Mouse (Mus musculus): ENCODE results near the gene Mesp1. TPM values are rescaled to one million over a fixed set of nuclear protein-coding genes. Genes with fewer than 3 reads are reported as not detected.

Gene Mesp1
- not detected in 2 replicates for polyA plus RNA-seq (2016; fragmentation: Nextera tagmentation; extraction: Ambion mirVana)

DNA sequence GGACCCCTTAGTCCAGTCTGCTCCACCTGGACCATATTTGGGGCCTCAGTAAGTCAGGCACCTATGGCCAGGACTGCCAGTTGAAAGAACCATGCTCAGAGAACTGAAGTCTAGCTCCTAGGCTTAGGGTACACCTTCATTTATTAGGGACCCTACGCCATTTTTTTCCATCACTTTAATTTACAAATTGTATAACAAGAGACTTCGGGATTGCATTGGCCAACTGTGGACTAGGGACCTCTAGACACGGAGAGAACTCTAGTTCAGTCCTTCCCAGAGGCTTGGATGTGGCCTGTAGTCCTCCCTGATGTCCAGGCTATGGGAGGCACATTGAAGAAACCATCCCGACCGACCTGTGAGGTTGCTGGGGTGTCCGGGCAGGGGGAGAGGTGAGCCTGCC is at the start of gene Mesp1:
Mesp1 (minus strand) TSS at position 101 of the 400 bp plus-strand sequence.
- Histone ChIP-seq H3K27ac (ENCODE audit: poor library complexity, severe bottlenecking) (no peak within 1 kb of the TSS), H3K4me1 (replicated peaks) (peaks cover 25% of the 10 kb centered on the region), H3K27me3 (replicated peaks) (peaks cover 74% of the 10 kb centered on the region), H3K9me3 (replicated peaks) (no peaks in the 10 kb centered on the region), H3K4me3 (peak within 1 kb of the TSS; percentile 46), H3K36me3 (no peaks in the 10 kb centered on the region), H3K9ac (peak within 1 kb of the TSS; percentile 54), H3K4me2 (peak within 1 kb of the TSS; percentile 77)
- 67% methylated on average over 6 of the region's 6 CpGs for WGBS
- no peak for ATAC-seq (ENCODE audit: insufficient number of reproducible peaks, low FRiP score)

- Histone ChIP-seq H3K36me3 (no peaks in the 10 kb centered on the region), H3K4me2 (no peak overlapping the region), H3K27me3 (replicated peaks) (peaks cover 5% of the 10 kb centered on the region), H3K4me1 (replicated peaks) (peaks cover 21% of the 10 kb centered on the region), H3K4me3 (no peak overlapping the region), H3K9ac (no peak overlapping the region), H3K27ac (ENCODE audit: poor library complexity, severe bottlenecking) (no peak overlapping the region), H3K9me3 (replicated peaks) (no peaks in the 10 kb centered on the region)
- WGBS, result 62% methylated on average over 7 of the region's 7 CpGs
- no peak for ATAC-seq (ENCODE audit: insufficient number of reproducible peaks, low FRiP score)
Measured at GRCm38 (mm10) chr7:79842163-79842562, 48.6 kb upstream of the Mesp1 start.

DNA sequence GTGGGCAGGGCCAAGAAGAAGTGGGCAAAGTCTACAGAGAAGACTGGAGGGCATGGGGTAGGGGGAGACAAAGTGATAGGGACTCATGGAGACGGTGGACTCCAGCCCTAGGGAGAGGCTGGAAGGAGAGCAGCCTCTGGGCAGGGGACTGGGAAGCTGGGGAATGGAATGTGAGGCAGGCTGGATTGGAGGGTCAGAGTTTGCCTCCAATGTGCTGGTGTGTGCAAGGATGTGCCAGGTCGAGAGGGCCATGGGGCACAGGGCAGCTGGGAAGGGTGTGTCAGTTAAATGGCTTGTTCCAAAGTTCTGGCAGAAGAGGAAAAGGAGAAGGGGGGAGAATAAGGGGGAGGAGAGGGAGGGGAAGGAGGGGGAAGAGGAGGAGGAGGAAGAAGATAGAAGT is 43.7 kb upstream of the Mesp1 start:
- no peaks in the 10 kb centered on the region for H3K9me3 ChIP-seq (replicated peaks)
- H3K36me3 ChIP-seq, result no peaks in the 10 kb centered on the region
- no peak overlapping the region for H3K4me2 ChIP-seq
- H3K4me3 ChIP-seq, result no peak overlapping the region
- no peak overlapping the region for H3K9ac ChIP-seq
- 57% methylated on average over 2 of the region's 2 CpGs for WGBS
- H3K27me3 ChIP-seq (replicated peaks), result no peaks in the 10 kb centered on the region
- H3K4me1 ChIP-seq (replicated peaks), result no peaks in the 10 kb centered on the region
- H3K27ac ChIP-seq (ENCODE audit: poor library complexity, severe bottlenecking), result no peak overlapping the region
- no peak for ATAC-seq (ENCODE audit: insufficient number of reproducible peaks, low FRiP score)

DNA sequence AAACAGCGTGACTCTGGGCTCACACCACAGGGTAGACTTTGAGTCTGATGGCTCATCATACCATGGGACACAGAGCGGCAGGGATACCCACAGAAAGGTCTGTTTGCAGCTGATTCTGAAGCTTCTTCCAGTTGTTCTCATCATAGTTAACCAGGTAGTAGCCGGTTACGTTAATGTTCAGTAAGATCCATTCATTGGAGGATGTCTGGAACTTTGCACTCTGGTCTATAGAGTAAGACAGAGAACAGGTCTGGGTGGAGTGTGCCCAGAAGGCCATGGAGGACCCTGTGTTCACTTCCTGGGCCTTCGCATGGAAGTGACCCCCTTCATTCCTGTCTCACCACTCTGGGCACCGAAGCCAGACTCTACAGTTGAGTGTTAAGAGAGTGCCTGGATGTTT is 41.6 kb upstream of the Mesp1 start:
- Histone ChIP-seq H3K4me2 (no peak overlapping the region), H3K4me3 (no peak overlapping the region), H3K4me1 (replicated peaks) (0 out of 2 replicates have a peak, but pooled peaks cover 4% of the 10 kb centered on the region), H3K27ac (ENCODE audit: poor library complexity, severe bottlenecking) (no peak overlapping the region), H3K9me3 (replicated peaks) (no peaks in the 10 kb centered on the region), H3K36me3 (no peaks in the 10 kb centered on the region), H3K9ac (no peak overlapping the region), H3K27me3 (replicated peaks) (no peaks in the 10 kb centered on the region)
- ATAC-seq (ENCODE audit: insufficient number of reproducible peaks, low FRiP score), result no peak
- WGBS, result 90% methylated on average over 6 of the region's 6 CpGs

DNA sequence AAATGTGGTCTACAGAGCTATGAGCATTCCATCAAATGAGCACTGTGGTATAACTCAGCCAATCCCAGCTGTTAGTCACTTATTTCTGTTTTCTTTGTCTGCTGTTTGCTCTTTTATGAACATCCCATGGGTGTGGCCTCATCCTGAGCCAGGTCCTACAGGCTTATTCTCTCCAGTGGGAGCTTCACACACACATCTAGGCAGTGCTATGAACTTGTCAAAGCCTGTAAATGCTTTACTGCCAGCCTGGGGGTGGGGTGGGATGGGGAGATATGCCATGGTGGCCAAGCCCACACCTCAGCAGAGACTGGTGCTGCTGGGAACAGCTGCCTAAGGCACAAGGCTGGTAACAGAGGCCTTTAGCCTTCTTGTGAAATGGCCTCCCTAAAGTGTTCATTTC is 39.4 kb upstream of the Mesp1 start:
- H3K4me2 ChIP-seq, result no peak overlapping the region
- H3K27me3 ChIP-seq (replicated peaks), result no peaks in the 10 kb centered on the region
- H3K9me3 ChIP-seq (replicated peaks), result no peaks in the 10 kb centered on the region
- H3K9ac ChIP-seq, result no peak overlapping the region
- H3K27ac ChIP-seq (ENCODE audit: poor library complexity, severe bottlenecking), result no peak overlapping the region
- H3K36me3 ChIP-seq, result no peaks in the 10 kb centered on the region
- 0 out of 2 replicates have a peak, but pooled peaks cover 4% of the 10 kb centered on the region for H3K4me1 ChIP-seq (replicated peaks)
- no peak for ATAC-seq (ENCODE audit: insufficient number of reproducible peaks, low FRiP score)
- H3K4me3 ChIP-seq, result no peak overlapping the region

DNA sequence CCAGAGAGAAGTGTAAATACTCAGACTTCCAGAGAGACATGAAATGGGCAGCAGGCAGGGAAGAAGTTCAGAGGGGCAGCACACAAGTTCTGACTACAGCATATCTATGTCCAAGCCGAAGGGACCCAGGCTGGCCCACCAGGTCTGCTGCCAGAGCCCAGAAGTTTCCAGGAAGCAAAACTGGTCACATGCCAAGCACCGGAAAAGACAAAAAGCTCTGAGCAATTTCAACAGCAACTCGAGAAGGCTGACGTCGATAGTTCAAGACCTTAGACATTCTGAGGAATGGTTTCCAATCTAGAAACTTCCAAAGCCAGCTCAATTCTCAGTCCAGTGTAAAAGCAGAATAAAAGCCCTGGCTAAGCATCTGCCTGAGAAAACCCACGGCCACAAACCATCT is 38.0 kb upstream of the Mesp1 start:
- Histone ChIP-seq H3K27ac (ENCODE audit: poor library complexity, severe bottlenecking) (peak overlapping the region; percentile 31), H3K4me2 (no peak overlapping the region), H3K4me3 (no peak overlapping the region), H3K36me3 (peaks cover under 1% of the 10 kb centered on the region), H3K4me1 (replicated peaks) (0 out of 2 replicates have a peak, but pooled peaks cover 4% of the 10 kb centered on the region), H3K27me3 (replicated peaks) (no peaks in the 10 kb centered on the region), H3K9ac (no peak overlapping the region), H3K9me3 (replicated peaks) (no peaks in the 10 kb centered on the region)
- WGBS, result 55% methylated on average over 6 of the region's 6 CpGs
- ATAC-seq (ENCODE audit: insufficient number of reproducible peaks, low FRiP score), result peak; percentile 36; the same call in 1 of the 2 replicates

GRCm38 (mm10) chr7:79831145-79831544 is 37.6 kb upstream of the Mesp1 start:
- Histone ChIP-seq H3K4me1 (replicated peaks) (0 out of 2 replicates have a peak, but pooled peaks cover 4% of the 10 kb centered on the region), H3K9ac (no peak overlapping the region), H3K36me3 (peaks cover 5% of the 10 kb centered on the region), H3K4me2 (no peak overlapping the region), H3K4me3 (no peak overlapping the region), H3K9me3 (replicated peaks) (no peaks in the 10 kb centered on the region), H3K27me3 (replicated peaks) (no peaks in the 10 kb centered on the region), H3K27ac (ENCODE audit: poor library complexity, severe bottlenecking) (peak overlapping the region; percentile 31)
- 60% methylated on average over 6 of the region's 6 CpGs for WGBS
- ATAC-seq (ENCODE audit: insufficient number of reproducible peaks, low FRiP score), result peak; percentile 61

GRCm38 (mm10) chr7:79828341-79828740 is 34.8 kb upstream of the Mesp1 start:
- no peak for ATAC-seq (ENCODE audit: insufficient number of reproducible peaks, low FRiP score)
- peaks cover 5% of the 10 kb centered on the region; the same call in 1 of the 2 replicates for H3K9me3 ChIP-seq (replicated peaks)
- H3K4me1 ChIP-seq (replicated peaks), result 0 out of 2 replicates have a peak, but pooled peaks cover 4% of the 10 kb centered on the region
- no peak overlapping the region for H3K27ac ChIP-seq (ENCODE audit: poor library complexity, severe bottlenecking)
- WGBS, result 83% methylated on average over 3 of the region's 3 CpGs
- H3K27me3 ChIP-seq (replicated peaks), result no peaks in the 10 kb centered on the region
- H3K9ac ChIP-seq, result no peak overlapping the region
- H3K4me2 ChIP-seq, result no peak overlapping the region
- no peak overlapping the region for H3K4me3 ChIP-seq
- H3K36me3 ChIP-seq, result peaks cover 20% of the 10 kb centered on the region

- Histone ChIP-seq H3K27ac (ENCODE audit: poor library complexity, severe bottlenecking) (no peak overlapping the region), H3K4me2 (no peak overlapping the region), H3K9me3 (replicated peaks) (peaks cover 5% of the 10 kb centered on the region; the same call in 1 of the 2 replicates), H3K4me1 (replicated peaks) (peaks cover 32% of the 10 kb centered on the region), H3K27me3 (replicated peaks) (no peaks in the 10 kb centered on the region), H3K9ac (no peak overlapping the region), H3K4me3 (no peak overlapping the region), H3K36me3 (peaks cover 20% of the 10 kb centered on the region)
- no peak for ATAC-seq (ENCODE audit: insufficient number of reproducible peaks, low FRiP score)
- WGBS, result 77% methylated on average over 12 of the region's 12 CpGs
Measured at GRCm38 (mm10) chr7:79822092-79822695, 28.6 kb upstream of the Mesp1 start.

DNA sequence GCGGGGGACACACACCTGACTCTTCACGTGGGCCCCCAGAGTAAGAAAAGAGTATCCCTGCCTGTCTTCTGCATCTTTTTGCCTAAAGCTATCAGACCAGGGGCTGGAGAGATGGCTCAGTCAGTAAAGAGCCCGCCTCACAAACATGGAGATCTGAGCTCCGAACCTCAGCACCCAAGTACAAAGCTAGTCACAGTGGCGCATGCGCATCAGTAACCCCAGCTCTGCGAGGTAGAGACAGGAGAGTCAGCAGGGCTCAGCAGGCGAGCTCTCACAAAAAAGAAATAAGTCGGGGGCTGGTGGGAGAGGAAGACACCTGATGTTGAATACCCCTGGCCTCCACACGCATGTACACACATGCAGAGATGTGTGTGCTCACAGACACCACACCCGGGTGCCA is 26.4 kb upstream of the Mesp1 start:
- 52% methylated on average over 11 of the region's 11 CpGs for WGBS
- no peaks in the 10 kb centered on the region for H3K27me3 ChIP-seq (replicated peaks)
- ATAC-seq (ENCODE audit: insufficient number of reproducible peaks, low FRiP score), result no peak
- no peak overlapping the region for H3K4me2 ChIP-seq
- no peak overlapping the region for H3K9ac ChIP-seq
- peaks cover 4% of the 10 kb centered on the region for H3K36me3 ChIP-seq
- H3K9me3 ChIP-seq (replicated peaks), result peaks cover 4% of the 10 kb centered on the region; the same call in 1 of the 2 replicates
- H3K27ac ChIP-seq (ENCODE audit: poor library complexity, severe bottlenecking), result no peak overlapping the region; the same call in 1 of the 2 replicates
- H3K4me3 ChIP-seq, result no peak overlapping the region
- H3K4me1 ChIP-seq (replicated peaks), result peaks cover 32% of the 10 kb centered on the region

GRCm38 (mm10) chr7:79819515-79819914 is 25.9 kb upstream of the Mesp1 start:
- Histone ChIP-seq H3K9me3 (replicated peaks) (no peaks in the 10 kb centered on the region), H3K9ac (no peak overlapping the region), H3K4me1 (replicated peaks) (peaks cover 32% of the 10 kb centered on the region), H3K27me3 (replicated peaks) (no peaks in the 10 kb centered on the region), H3K4me3 (no peak overlapping the region), H3K36me3 (no peaks in the 10 kb centered on the region), H3K4me2 (no peak overlapping the region), H3K27ac (ENCODE audit: poor library complexity, severe bottlenecking) (no peak overlapping the region; the same call in 1 of the 2 replicates)
- peak; percentile 66; the same call in 1 of the 2 replicates for ATAC-seq (ENCODE audit: insufficient number of reproducible peaks, low FRiP score)
- WGBS, result 9% methylated on average over 4 of the region's 4 CpGs

- Histone ChIP-seq H3K4me1 (replicated peaks) (peaks cover 32% of the 10 kb centered on the region), H3K27me3 (replicated peaks) (no peaks in the 10 kb centered on the region), H3K36me3 (no peaks in the 10 kb centered on the region), H3K27ac (ENCODE audit: poor library complexity, severe bottlenecking) (no peak overlapping the region), H3K4me3 (no peak overlapping the region), H3K9me3 (replicated peaks) (no peaks in the 10 kb centered on the region), H3K4me2 (no peak overlapping the region), H3K9ac (no peak overlapping the region)
- no peak for ATAC-seq (ENCODE audit: insufficient number of reproducible peaks, low FRiP score)
- WGBS, result 6% methylated on average over 6 of the region's 6 CpGs
Measured at GRCm38 (mm10) chr7:79818321-79818720, 24.7 kb upstream of the Mesp1 start.
